Mouse (Mus musculus) liver, adult 2 months (tissue): ENCODE measurements at regions not wholly inside any gene's neighbourhood (a gene's known extent, or its start where the extent isn't known, plus 50 kb on each side); places are given as distances from the start of the nearest gene placed in this dataset.

ENCODE experiments used
- CTCF ChIP-seq: fragments of 200-500 bp; IDR thresholded peaks from 2 replicates; pipeline ENCODE4 v1.5.1; 2011; ENCODE audit warnings: low read depth, low read length, control low read depth
- POLR2A ChIP-seq: fragments of 200-500 bp; IDR thresholded peaks from 2 replicates; pipeline ENCODE4 v1.6.1; 2011; ENCODE audit warnings: low read length, control low read depth; ENCODE audit not compliant: insufficient read depth; ENCODE audit errors: extremely low read depth

- TF ChIP-seq CTCF = no peak
- no peak for TF ChIP-seq POLR2A
Observed at GRCm38 (mm10) chr9:101473074-101473461, 221.5 kb upstream of the Ppp2r3a start.
